Mouse (Mus musculus) T-helper 2 cell (primary cell): Measurements from ENCODE around the gene Ankrd40.

ENCODE experiments used
- in situ Hi-C: fragments of 300-600 bp; cut with MboI, MseI; formaldehyde crosslinking; loops from one replicate; pipeline ENCODE4 v1.15.1; 2025; ENCODE audit warnings: high pct_unique_total_duplicates

The Ankrd40 gene

GRCm38 (mm10) chr11:94327693-94328643 lies at the start of gene Ankrd40:
TSS of gene Ankrd40 (plus strand) at chr11:94328001.
- in situ Hi-C loops, result no loop called here

GRCm38 (mm10) chr11:94281199-94282181 lies 46.3 kb upstream of the Ankrd40 start, which contains the start of gene Gm21885:
TSS of gene Gm21885 (plus strand) at chr11:94281873.
- in situ Hi-C loops, result no loop called here

DNA sequence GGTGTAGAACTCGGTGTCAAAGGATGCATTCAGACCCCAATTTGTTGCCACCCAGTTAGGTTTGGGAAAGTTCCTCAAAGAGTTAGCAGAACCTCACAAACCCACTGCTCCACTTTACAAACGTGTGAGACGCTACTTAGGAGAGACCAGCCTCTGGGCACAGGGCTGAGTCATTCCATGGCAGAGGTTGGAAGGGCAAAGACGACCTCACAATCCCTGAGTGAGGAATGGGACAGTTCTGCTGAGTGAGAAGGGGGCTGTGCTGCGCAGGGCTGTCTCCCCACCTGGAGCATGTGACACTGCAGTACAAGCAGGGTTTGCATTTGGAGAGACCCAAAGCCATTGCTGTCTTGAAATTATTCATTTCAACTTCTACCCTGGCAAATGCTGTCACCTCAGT lies 45.5 kb upstream of the Ankrd40 start:
- in situ Hi-C loops, result no loop called here

DNA sequence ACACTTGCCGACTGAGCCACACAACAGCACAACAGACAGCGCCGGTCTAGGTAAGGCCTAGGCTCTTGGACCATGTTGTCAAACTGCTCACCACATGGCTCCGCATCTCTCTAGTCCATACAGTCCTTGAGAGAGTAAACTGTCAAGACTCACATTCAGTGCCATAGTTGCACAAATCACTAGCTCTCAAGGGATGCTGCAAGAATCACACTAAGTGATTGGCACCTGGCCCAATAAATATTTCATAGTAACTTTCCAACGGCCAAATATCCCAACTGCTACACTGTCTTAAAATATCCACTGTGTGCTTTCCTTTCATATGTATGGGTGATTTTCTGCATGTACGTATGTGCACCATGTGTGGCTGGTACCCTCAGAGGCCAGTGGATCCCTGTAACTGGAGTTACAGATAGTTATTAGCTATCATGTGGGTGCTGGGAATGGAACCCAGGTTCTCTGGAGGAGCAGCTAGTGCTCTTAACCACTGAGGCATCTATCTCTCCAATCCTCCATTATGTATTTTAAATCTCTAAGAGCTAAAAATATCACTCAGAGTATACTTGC lies 44.2 kb upstream of the Ankrd40 start:
- in situ Hi-C loops, result no loop called here

DNA sequence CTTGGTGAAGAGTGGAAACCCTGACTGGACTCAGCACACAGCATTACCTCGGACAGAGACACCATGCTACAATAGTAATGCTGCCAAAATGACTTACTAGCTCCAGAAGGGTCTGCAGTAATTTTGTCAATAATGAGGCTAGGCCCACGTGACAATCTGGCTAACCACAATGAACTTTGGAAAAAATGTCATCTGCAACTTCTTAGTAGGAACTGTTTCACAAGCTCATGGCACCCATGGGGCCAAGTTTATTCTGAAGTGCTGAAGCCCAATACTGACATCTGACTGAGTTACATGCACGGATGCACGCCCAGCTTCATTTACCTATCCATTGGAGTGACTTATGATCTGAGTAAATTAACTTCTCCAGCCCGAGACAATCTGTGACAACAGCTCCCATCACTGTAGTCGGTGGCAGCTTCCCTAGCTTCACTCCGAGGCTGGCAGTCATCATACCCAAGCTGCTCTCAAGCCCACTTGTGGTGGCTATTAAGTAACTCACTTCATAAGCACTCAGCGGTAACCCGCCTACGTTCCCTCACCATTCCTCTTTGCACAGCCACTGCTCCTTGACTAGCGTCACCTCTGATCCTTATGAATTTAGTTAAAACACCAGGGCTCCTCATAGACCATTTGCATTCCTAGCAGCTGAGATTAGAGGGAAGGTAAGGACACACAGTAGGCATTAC lies 41.8 kb upstream of the Ankrd40 start:
- in situ Hi-C loops, result no loop called here

DNA sequence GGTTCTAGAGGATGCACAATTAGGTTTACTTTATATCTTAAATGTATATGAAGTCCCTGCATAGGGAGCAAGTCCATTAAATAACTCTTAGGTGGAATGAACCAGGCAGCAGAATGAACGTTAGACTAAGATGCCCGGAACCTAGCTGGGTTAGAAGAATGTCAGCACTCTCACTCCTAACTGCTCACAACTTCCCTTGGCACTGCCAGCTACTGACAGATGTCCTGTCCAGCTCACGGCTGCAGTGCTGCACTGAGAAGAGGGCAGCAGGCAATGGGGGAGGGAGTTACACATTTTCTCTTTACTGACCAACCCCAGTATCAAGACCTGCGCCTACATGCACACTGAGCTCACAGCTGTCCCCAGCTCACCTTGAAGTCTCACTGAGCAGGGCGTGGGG lies 40.7 kb upstream of the Ankrd40 start:
- in situ Hi-C loops, result no loop called here

DNA sequence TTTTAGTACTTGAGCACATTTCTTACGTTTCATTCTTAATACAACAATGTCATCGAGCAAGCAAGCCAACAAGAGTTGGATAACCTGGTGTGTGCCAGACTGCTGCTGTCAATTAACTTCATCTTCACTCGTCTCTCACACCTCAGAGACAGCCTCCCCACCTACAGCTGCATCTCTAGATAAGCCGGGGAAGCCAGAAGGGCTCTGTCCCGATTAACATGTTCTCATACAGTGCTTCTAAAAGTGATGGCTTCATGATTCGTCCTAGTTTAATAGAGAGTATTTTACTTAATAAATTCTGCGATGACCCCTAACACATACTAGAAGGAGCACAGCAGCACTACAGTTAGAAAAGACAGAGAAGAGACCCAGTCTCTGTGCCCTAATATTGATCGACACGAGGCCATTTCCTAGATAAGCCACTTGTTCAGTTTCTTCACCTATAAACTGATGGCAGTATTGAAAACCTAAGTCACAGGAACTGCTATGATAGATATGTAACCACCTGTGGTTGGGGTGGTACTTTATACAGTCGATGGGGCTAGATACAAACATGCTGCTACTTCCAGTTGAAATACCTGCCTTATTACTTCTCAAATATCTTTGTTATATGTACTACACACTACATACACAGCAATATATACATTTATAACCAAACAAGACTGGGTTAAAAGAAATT lies 37.6 kb upstream of the Ankrd40 start:
- in situ Hi-C loops, result no loop called here

DNA sequence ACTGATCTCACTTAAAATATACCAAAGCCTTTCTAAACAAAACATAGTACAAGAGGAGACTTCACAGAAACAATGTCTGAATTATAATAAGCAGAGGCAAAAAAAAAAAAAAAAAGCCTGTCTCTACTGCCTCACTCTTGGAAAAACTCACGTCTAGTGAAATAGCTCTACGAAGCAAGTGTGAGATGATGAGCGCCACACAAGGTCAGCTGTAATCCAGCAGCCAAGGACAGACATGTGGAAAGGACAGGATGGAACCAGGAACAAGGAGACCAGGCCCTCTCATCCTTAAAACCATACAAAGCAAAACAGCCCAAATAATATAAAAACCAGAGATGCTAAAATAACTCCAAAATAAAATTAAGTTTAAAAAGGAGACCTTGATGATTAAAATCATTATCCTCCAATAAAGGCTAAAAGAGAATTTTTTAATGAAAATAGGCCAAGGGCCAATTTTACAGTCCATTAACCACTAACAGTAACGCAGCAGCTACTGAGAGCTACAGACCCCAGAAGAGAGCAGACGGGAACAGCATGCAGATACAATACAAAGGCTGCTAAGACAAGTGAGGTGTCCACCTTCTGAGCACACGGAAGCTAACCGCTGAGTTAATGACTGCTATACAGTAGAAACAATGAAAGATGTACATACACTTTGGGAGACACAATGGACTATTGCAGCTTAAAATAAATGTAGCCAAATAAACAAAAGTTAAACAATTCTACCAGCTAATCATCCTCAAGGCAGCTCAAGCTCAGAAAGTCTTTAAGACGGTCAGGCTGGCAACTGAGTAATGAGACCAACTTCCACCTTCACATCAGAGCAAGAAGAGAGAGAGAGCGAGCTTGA lies 32.6 kb upstream of the Ankrd40 start:
- in situ Hi-C loops, result no loop called here

- in situ Hi-C loops, result no loop called here
Observed at GRCm38 (mm10) chr11:94312733-94313132, 15.1 kb upstream of the Ankrd40 start.

- in situ Hi-C loops, result no loop called here
Observed at GRCm38 (mm10) chr11:94314098-94314652, 13.6 kb upstream of the Ankrd40 start.

DNA sequence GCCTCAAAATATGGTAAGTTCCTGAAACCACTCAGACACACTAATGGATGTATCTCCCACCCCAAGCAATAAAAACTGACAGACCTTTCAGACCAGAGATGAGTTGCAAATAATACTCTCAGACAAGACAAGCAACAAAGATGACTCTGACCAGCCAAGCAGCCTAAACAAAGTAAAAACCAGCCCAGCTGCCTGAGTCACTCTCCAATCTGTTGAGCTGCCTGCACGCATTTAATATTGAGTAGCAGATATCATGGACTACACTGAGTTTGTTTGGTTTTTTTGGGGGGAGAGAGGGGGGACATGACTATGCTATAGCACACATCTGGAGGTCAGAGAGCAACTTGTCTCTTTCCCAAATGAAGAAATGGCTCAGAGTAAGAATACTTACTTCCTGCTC lies 12.5 kb upstream of the Ankrd40 start:
- in situ Hi-C loops, result no loop called here

DNA sequence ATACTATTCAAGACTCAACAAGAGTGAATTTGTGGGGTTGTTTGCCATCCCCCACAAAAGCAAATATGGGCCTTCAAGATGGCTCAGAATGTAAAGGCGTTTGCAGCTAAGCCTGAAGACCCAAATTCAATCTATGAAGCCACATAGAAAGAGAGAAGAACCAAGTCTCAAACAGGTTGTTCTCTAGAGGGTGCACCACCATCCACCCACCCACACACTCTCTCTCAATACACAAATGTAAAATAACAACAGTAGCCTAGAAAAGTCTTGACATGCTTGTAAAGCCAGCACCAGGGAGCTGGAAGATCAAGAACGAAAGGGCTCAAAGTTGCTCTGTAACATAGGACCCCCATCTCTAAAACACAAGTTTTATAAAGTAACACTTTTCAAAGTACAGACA lies 11.3 kb upstream of the Ankrd40 start:
- in situ Hi-C loops, result no loop called here

GRCm38 (mm10) chr11:94317014-94317413 lies 10.8 kb upstream of the Ankrd40 start:
- in situ Hi-C loops, result no loop called here

DNA sequence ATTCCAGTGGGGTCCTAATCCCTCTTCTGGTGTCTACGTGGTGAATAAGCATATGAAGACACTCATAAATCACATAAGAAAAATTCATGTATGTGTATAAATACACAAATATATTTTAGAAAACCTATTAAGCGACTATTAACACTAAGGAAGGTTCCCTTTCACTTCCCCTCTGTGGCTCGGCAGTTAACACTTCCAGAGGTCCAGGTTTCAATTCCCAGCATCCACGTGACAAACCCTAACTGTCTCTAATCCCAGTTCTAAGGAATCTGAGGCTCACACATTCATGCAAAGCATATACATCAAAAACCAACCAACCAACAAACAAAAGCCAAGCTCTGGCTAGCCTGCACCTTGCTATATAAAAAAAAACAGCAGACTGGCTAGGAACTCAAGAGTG lies 10.3 kb upstream of the Ankrd40 start:
- in situ Hi-C loops, result no loop called here

DNA sequence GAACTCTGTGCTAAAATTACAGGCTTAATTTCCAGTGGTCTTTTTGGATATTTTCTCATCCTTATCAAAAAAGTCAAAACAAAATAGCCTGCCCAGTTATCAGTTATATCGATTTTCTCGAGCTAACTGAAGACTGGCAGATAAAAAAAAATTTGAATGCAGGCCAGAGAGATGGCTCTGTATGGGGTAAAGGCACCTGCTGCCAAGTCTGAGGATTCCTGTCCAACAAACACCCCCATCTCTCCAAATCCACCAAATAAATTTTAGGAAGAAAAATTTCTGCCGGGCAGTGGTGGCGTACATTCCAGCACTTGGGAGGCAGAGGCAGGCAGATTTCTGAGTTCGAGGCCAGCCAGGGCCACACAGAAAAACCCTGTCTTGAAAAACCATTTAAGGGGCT lies 9.7 kb upstream of the Ankrd40 start:
- in situ Hi-C loops, result no loop called here

DNA sequence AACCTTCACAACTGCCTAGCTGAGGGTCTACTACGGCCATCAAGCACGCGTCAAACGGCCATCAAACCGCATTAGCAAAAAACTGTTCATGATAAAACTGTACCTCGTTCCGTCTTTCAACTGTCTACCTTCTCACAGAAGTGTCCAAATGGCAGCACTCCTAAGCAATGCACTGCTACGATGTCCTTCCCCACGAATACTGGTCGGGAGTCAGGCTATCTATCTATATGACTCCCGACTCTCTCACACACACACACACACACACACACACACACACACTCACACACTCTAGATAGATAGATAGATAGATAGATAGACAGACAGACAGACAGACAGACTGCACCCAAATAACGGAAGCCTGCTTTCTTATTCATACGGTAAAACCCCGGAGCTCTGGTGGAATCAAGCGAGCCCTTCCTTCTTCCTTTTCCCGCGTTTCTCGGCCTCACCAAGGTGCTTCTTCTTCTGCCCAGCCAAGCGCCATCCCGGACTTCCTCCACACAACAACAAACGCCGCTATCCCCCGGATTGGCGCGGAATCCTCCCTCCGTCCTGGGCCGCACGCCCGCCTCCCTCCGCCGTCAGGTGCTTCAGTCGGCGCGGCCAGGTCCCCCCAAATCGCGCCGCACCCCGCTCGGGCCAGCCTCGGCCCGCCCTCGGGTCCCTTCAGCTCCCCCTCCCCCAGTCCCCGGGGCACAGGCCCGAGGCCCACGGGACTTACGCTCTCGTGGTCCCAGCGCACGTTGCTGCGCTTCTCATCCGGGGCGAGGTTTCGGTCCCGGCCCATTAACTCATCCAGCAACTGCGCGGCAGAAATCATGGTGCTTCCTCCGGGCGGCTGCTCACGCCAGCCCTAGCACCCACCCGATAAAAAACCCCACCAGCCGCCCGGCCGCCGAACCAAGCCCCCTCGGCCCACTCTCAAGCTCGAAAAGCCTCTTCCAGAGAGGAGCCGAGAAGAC lies 6.6 kb upstream of the Ankrd40 start:
- in situ Hi-C loops, result no loop called here

DNA sequence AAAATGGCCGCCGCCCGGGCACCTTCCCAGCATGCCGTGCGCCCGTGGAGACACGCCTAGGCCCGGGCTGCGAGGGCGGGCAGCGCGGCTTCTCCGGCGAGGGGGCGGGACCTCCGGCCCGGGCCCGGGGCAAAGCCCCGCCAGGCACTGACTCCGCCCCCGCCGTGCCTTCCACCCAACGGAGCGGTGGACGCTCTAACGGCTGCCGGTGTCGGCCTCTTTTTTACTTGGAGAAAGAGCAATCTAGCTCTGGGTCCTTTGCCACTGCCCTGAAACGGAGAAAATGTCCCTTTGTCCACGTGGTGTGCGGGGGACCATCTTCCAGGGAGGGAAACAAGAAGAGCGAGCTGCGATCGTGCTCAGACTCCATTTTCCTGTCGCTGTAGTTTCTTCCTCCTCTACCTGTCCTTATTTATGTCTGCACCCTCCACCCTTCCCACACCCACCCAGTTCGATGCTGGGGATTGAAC lies 5.8 kb upstream of the Ankrd40 start, which contains the start of gene Luc7l3:
Luc7l3 (minus strand) TSS at position 58 of the 470 bp plus-strand sequence.
- in situ Hi-C loops, result no loop called here

DNA sequence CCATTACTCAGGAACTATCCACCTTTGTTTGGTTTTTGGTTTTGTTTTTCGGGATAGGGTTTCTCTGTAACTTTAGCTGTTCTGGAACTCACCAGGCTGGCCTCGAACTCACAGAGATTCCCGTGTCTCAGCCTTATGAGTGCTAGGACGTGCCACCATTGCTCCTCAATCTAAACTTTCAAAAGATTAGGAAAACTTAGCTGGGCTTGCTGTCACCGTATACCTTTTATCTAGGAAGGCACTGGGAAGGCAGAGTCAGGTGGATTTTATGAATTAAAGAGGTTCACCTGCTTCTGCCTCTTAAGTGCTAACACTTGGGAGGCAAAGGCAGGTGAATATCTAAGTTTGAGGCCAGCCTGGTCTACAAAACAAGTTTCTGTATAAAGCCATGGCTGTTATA lies 5.2 kb upstream of the Ankrd40 start:
- in situ Hi-C loops, result no loop called here
